Mouse (Mus musculus) hindbrain, embryonic 12.5 days (tissue): ENCODE results near the gene Utp14a. TPM values are rescaled to one million over a fixed set of nuclear protein-coding genes. Genes with fewer than 3 reads are reported as not detected.

Experiments used
- ATAC-seq: fragments of 200-750 bp; cut with Nextera tagmentation; 2 replicates; pipeline ENCODE4 v1.8.0; 2017; ENCODE audit warnings: moderate TSS enrichment; ENCODE audit not compliant: low FRiP score
- H3K27ac ChIP-seq: fragments of 300-500 bp; sonication (generic); 2 replicates; pipeline ENCODE4 v1.5.1; 2016; ENCODE audit warnings: mild to moderate bottlenecking
- H3K27me3 ChIP-seq: fragments of 300-500 bp; sonication (generic); 2 replicates; pipeline ENCODE4 v1.6.1; 2016; ENCODE audit warnings: mild to moderate bottlenecking
- H3K36me3 ChIP-seq: fragments of 300-500 bp; sonication (generic); 2 replicates; pipeline ENCODE4 v1.6.1; 2016; ENCODE audit warnings: mild to moderate bottlenecking
- H3K4me1 ChIP-seq: fragments of 300-500 bp; sonication (generic); 2 replicates; pipeline ENCODE4 v1.6.1; 2016
- H3K4me2 ChIP-seq: fragments of 300-500 bp; sonication (generic); replicated peaks from 2 replicates; pipeline ENCODE4 v1.6.1; 2016; ENCODE audit warnings: mild to moderate bottlenecking
- H3K4me3 ChIP-seq: fragments of 300-500 bp; sonication (generic); 2 replicates; pipeline ENCODE4 v1.5.1; 2016; ENCODE audit warnings: mild to moderate bottlenecking
- H3K9ac ChIP-seq: fragments of 300-500 bp; sonication (generic); 2 replicates; pipeline ENCODE4 v1.6.1; 2016; ENCODE audit warnings: mild to moderate bottlenecking, moderate library complexity
- H3K9me3 ChIP-seq: fragments of 300-500 bp; sonication (generic); replicated peaks from 2 replicates; pipeline ENCODE4 v1.6.1; 2016; ENCODE audit warnings: mild to moderate bottlenecking
- WGBS: fragments of 180-500 bp; shearing (Covaris S2); methylation state at CpG from one replicate; pipeline ENCODE4 v1.1.7; 2016; 5-methylcytosine and 5-hydroxymethylcytosine counted together
- polyA plus RNA-seq: library from polyadenylated mRNA; unstranded; fragments of >200 nt; fragmentation: Nextera tagmentation; extraction: Ambion mirVana; gene quantifications from 2 replicates; pipeline ENCODE4 v1.2.1, GENCODE M21; 2016

Gene Utp14a
- polyA plus RNA-seq, 1 experiment from 2014 or later = 18.7 TPM

DNA sequence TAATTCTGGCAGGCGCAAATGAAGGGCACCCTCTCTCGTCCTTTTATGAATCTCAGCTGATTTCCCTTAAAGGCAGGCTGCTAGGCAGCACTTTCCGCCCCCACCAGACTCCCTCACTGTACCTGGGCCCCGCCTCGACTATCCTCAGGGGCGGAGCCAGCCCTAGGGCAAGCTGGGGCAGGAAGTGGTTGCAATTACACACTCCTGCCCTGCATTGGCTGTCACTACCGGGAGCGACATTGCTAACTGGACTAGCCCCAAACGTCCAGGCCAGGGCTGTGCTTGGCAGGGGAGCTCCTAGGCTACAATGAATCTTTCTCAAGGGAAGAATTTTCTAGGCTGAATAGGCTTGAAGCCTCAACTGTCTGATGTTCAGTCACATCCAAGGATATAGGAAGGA, 61.5 kb downstream of the Utp14a start:
- WGBS = 28% methylated on average over 9 of the region's 9 CpGs

More for the DNA sequence above, 61.5 kb downstream of the Utp14a start:
- no peak for ATAC-seq
- no peak overlapping the region for H3K27ac ChIP-seq
- H3K27me3 ChIP-seq = peaks cover 18% of the 10 kb centered on the region
- no peak overlapping the region for H3K4me2 ChIP-seq
- H3K36me3 ChIP-seq = no peaks in the 10 kb centered on the region
- 0 out of 2 replicates have a peak, but pooled peaks cover 2% of the 10 kb centered on the region for H3K4me1 ChIP-seq
- H3K9me3 ChIP-seq = no peaks in the 10 kb centered on the region
- no peak overlapping the region for H3K4me3 ChIP-seq
- no peak overlapping the region for H3K9ac ChIP-seq

Other genes with a start within 250 kb of the Utp14a start
- gene Apln, start 222.0 kb upstream of the Utp14a start, polyA plus RNA-seq = 4.4 and 4.6 TPM in 2 replicates
- gene Xpnpep2, start 148.1 kb upstream of the Utp14a start, polyA plus RNA-seq = 2.3 and 3.3 TPM in 2 replicates
- 1.0 and 1.6 TPM in 2 replicates for gene Sash3, start 110.4 kb upstream of the Utp14a start, polyA plus RNA-seq
- 8.0 and 8.3 TPM in 2 replicates for gene Zdhhc9, start 48.0 kb upstream of the Utp14a start, polyA plus RNA-seq
- 8.0 and 9.5 TPM in 2 replicates for gene Bcorl1, start 84.5 kb downstream of the Utp14a start, polyA plus RNA-seq
- 2.1 and 2.9 TPM in 2 replicates for gene Elf4, start 206.3 kb downstream of the Utp14a start, polyA plus RNA-seq